Mouse (Mus musculus) kidney, adult 2 months (tissue): ENCODE measurements at regions not wholly inside any gene's neighbourhood (a gene's known extent, or its start where the extent isn't known, plus 50 kb on each side); places are given as distances from the start of the nearest gene placed in this dataset.

ENCODE experiments used
- CTCF ChIP-seq: fragments of 200-500 bp; conservative IDR thresholded peaks from 2 replicates; pipeline ENCODE4 v1.5.1; 2011; ENCODE audit warnings: low read depth, mild to moderate bottlenecking, control low read depth, low read length, moderate library complexity, mixed read lengths; ENCODE audit not compliant: insufficient read depth, insufficient read length
- POLR2A ChIP-seq: fragments of 200-500 bp; IDR thresholded peaks from one replicate; pipeline ENCODE4 v1.6.1; 2011; ENCODE audit warnings: low read depth, low read length, control low read depth

GRCm38 (mm10) chr10:95748360-95748759 lies 75.1 kb upstream of the Anapc15-ps start:
- TF ChIP-seq POLR2A, result no peak
- no peak for TF ChIP-seq CTCF
